Mouse (Mus musculus): ENCODE data around the gene Atp8b4. TPM values are rescaled to one million over a fixed set of nuclear protein-coding genes. Genes with fewer than 3 reads are reported as not detected.

Gene Atp8b4
- polyA plus RNA-seq, 1 experiment from 2014 or later: 0.12 TPM

- Histone ChIP-seq H3K9me3 (no peaks in the 10 kb centered on the region), H3K4me2 (no peak overlapping the region)
- no peak for ATAC-seq (ENCODE audit: low FRiP score, low read depth)
These were observed 159.0 kb downstream of the Atp8b4 start for GRCm38 (mm10) chr2:126341521-126341920.

DNA sequence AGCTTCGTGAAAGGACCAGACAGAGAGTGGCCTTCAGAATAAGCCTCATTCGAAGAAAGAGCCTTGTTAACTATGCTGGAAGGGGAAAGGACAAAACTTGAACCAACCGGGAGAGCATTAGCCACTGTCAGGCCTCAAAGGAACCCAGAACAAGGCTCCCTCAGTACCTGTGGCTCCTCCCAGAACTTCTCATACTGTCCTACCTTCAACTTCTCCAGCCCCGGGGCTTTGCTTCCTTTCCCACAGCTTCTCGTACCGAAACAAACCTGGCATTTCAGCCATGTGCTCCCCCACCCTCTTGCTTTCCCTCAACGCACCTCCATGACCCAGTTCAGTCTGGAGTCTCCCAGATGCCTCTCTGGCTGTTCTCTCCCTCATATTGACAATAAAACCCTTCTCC, 160.3 kb downstream of the Atp8b4 start:
- Histone ChIP-seq H3K27ac (replicated peaks) (no peak overlapping the region), H3K36me3 (no peaks in the 10 kb centered on the region), H3K27me3 (no peaks in the 10 kb centered on the region), H3K9ac (no peak overlapping the region), H3K4me3 (no peak overlapping the region), H3K4me1 (replicated peaks) (no peaks in the 10 kb centered on the region), H3K9me3 (no peaks in the 10 kb centered on the region), H3K4me2 (no peak overlapping the region)
- no peak for ATAC-seq (ENCODE audit: low FRiP score, low read depth)
- WGBS: 84% methylated on average over 7 of the region's 7 CpGs

More at GRCm38 (mm10) chr2:126341521-126341920, 159.0 kb downstream of the Atp8b4 start:
- H3K27me3 ChIP-seq: no peaks in the 10 kb centered on the region
- no peaks in the 10 kb centered on the region for H3K4me1 ChIP-seq (replicated peaks)
- no peaks in the 10 kb centered on the region for H3K36me3 ChIP-seq
- 91% methylated on average over 8 of the region's 8 CpGs for WGBS
- H3K27ac ChIP-seq (replicated peaks): no peak overlapping the region
- no peak overlapping the region for H3K4me3 ChIP-seq
- H3K9ac ChIP-seq: no peak overlapping the region

GRCm38 (mm10) chr2:126339516-126339915, 161.0 kb downstream of the Atp8b4 start:
- 72% methylated on average over 8 of the region's 8 CpGs for WGBS
- ATAC-seq (ENCODE audit: low FRiP score, low read depth): no peak
- H3K9ac ChIP-seq: no peak overlapping the region
- H3K4me2 ChIP-seq: no peak overlapping the region
- H3K36me3 ChIP-seq: no peaks in the 10 kb centered on the region
- H3K9me3 ChIP-seq: no peaks in the 10 kb centered on the region
- H3K4me1 ChIP-seq (replicated peaks): no peaks in the 10 kb centered on the region
- H3K27ac ChIP-seq (replicated peaks): no peak overlapping the region
- no peak overlapping the region for H3K4me3 ChIP-seq
- H3K27me3 ChIP-seq: no peaks in the 10 kb centered on the region

DNA sequence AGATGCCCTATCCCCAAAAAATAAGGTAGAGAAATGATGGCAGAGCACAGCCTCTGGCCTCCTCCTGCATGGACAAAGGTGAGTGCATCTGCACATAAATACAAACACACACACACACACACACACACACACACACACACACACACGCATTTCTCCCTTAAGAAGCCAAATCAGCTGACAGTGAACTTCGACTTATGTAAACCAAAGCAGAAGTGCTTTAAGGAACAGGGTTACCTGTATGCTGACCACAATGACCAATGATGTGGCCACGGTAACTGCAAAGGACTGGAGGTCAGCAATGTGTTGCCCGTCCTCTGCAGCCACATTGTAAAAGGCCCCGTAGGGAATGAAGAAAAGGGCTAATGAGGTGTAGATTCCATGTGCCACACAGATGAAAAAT, 163.3 kb downstream of the Atp8b4 start:
- no peak overlapping the region for H3K27ac ChIP-seq (replicated peaks)
- no peaks in the 10 kb centered on the region for H3K4me1 ChIP-seq (replicated peaks)
- H3K4me2 ChIP-seq: no peak overlapping the region
- H3K9ac ChIP-seq: no peak overlapping the region
- H3K4me3 ChIP-seq: no peak overlapping the region
- H3K9me3 ChIP-seq: no peaks in the 10 kb centered on the region
- no peak for ATAC-seq (ENCODE audit: low FRiP score, low read depth)
- H3K27me3 ChIP-seq: no peaks in the 10 kb centered on the region
- 70% methylated on average over 5 of the region's 5 CpGs for WGBS
- no peaks in the 10 kb centered on the region for H3K36me3 ChIP-seq

- 88% methylated on average over 3 of the region's 3 CpGs for WGBS
- no peak for ATAC-seq (ENCODE audit: low FRiP score, low read depth)
- no peaks in the 10 kb centered on the region for H3K4me1 ChIP-seq (replicated peaks)
- no peak overlapping the region for H3K27ac ChIP-seq (replicated peaks)
- no peak overlapping the region for H3K9ac ChIP-seq
- H3K36me3 ChIP-seq: no peaks in the 10 kb centered on the region
- no peaks in the 10 kb centered on the region for H3K9me3 ChIP-seq
- H3K27me3 ChIP-seq: no peaks in the 10 kb centered on the region
- H3K4me3 ChIP-seq: no peak overlapping the region
- H3K4me2 ChIP-seq: no peak overlapping the region
These were observed 168.7 kb downstream of the Atp8b4 start for GRCm38 (mm10) chr2:126331794-126332193.

DNA sequence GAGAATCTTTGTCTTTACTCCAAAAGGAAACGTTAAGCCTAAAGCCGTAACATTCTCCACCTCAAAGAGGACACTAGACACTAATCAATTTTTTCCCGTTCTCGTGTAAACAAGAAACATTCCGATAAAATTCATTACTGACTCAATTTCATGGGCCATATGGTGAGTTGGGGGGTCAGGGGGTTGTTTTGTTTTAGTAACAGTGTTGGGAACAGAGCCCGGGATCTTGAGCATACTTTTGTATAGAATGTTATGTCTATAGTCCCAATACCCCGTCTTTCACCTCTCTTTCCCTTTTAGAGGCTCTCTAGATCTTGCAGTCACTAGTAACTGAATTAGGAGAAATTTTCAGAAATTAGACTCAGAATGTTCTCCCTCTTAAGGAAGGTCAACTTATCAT, 177.3 kb downstream of the Atp8b4 start:
- H3K9me3 ChIP-seq: no peaks in the 10 kb centered on the region
- H3K4me3 ChIP-seq: no peak overlapping the region
- no peak overlapping the region for H3K4me2 ChIP-seq
- no peaks in the 10 kb centered on the region for H3K27me3 ChIP-seq
- H3K36me3 ChIP-seq: no peaks in the 10 kb centered on the region
- no peak for ATAC-seq (ENCODE audit: low FRiP score, low read depth)
- no peak overlapping the region for H3K9ac ChIP-seq
- H3K27ac ChIP-seq (replicated peaks): no peak overlapping the region
- WGBS: 74% methylated on average over 7 of the region's 7 CpGs
- H3K4me1 ChIP-seq (replicated peaks): no peaks in the 10 kb centered on the region

GRCm38 (mm10) chr2:126322631-126323031, 177.8 kb downstream of the Atp8b4 start:
- H3K27ac ChIP-seq (replicated peaks): no peak overlapping the region
- 83% methylated on average over 15 of the region's 15 CpGs for WGBS

GRCm38 (mm10) chr2:126318071-126318470, 182.4 kb downstream of the Atp8b4 start:
- no peak overlapping the region for H3K4me2 ChIP-seq
- ATAC-seq (ENCODE audit: low FRiP score, low read depth): no peak
- H3K36me3 ChIP-seq: no peaks in the 10 kb centered on the region
- H3K4me3 ChIP-seq: no peak overlapping the region
- no peak overlapping the region for H3K9ac ChIP-seq
- H3K27ac ChIP-seq (replicated peaks): no peak overlapping the region
- no peaks in the 10 kb centered on the region for H3K27me3 ChIP-seq
- no peaks in the 10 kb centered on the region for H3K9me3 ChIP-seq
- no peaks in the 10 kb centered on the region for H3K4me1 ChIP-seq (replicated peaks)
- 91% methylated on average over 6 of the region's 6 CpGs for WGBS

More at GRCm38 (mm10) chr2:126322631-126323031, 177.8 kb downstream of the Atp8b4 start:
- H3K4me1 ChIP-seq (replicated peaks): no peaks in the 10 kb centered on the region
- H3K9me3 ChIP-seq: no peaks in the 10 kb centered on the region
- no peak overlapping the region for H3K4me2 ChIP-seq
- ATAC-seq (ENCODE audit: low FRiP score, low read depth): no peak
- H3K9ac ChIP-seq: no peak overlapping the region
- H3K36me3 ChIP-seq: no peaks in the 10 kb centered on the region
- H3K27me3 ChIP-seq: no peaks in the 10 kb centered on the region
- H3K4me3 ChIP-seq: no peak overlapping the region

- Histone ChIP-seq H3K4me1 (replicated peaks) (no peaks in the 10 kb centered on the region), H3K36me3 (no peaks in the 10 kb centered on the region), H3K9ac (no peak overlapping the region), H3K4me2 (no peak overlapping the region), H3K4me3 (no peak overlapping the region), H3K9me3 (no peaks in the 10 kb centered on the region), H3K27me3 (no peaks in the 10 kb centered on the region), H3K27ac (replicated peaks) (no peak overlapping the region)
- ATAC-seq (ENCODE audit: low FRiP score, low read depth): no peak
- 86% methylated on average over 3 of the region's 3 CpGs for WGBS
These were observed 183.5 kb downstream of the Atp8b4 start for GRCm38 (mm10) chr2:126316942-126317341.

- no peaks in the 10 kb centered on the region for H3K4me1 ChIP-seq (replicated peaks)
- H3K36me3 ChIP-seq: no peaks in the 10 kb centered on the region
- no peaks in the 10 kb centered on the region for H3K9me3 ChIP-seq
- no peak overlapping the region for H3K9ac ChIP-seq
- H3K4me3 ChIP-seq: no peak overlapping the region
- no peak overlapping the region for H3K27ac ChIP-seq (replicated peaks)
- H3K27me3 ChIP-seq: no peaks in the 10 kb centered on the region
- no peak overlapping the region for H3K4me2 ChIP-seq
- no peak for ATAC-seq (ENCODE audit: low FRiP score, low read depth)
- WGBS: 89% methylated on average over 2 of the region's 2 CpGs
These were observed 184.1 kb downstream of the Atp8b4 start for GRCm38 (mm10) chr2:126316346-126316745.

DNA sequence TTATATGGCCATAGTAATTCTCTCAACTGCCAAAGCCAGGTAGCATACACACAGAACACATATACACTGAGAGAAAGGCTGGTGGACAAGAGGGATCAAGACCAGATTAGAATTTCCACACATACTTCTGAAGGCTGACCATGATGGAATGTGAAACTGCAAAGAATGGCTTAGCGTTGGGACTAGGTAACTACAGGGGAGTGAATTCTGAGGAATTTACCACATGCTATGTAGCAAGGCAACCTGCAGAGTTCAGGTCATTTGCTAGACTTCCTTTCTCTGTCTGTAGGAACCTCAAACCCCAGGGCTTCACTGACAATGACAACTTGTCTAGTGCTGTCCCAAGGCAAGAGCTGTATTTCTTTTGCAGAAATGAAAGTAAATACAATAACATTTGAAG, 189.4 kb downstream of the Atp8b4 start:
- H3K4me1 ChIP-seq (replicated peaks): no peaks in the 10 kb centered on the region
- ATAC-seq (ENCODE audit: low FRiP score, low read depth): no peak
- H3K9ac ChIP-seq: no peak overlapping the region
- H3K9me3 ChIP-seq: no peaks in the 10 kb centered on the region
- no peak overlapping the region for H3K27ac ChIP-seq (replicated peaks)
- H3K4me3 ChIP-seq: no peak overlapping the region
- no peaks in the 10 kb centered on the region for H3K27me3 ChIP-seq
- H3K4me2 ChIP-seq: no peak overlapping the region
- 42% methylated on average over 1 of the region's 1 CpGs for WGBS
- no peaks in the 10 kb centered on the region for H3K36me3 ChIP-seq

DNA sequence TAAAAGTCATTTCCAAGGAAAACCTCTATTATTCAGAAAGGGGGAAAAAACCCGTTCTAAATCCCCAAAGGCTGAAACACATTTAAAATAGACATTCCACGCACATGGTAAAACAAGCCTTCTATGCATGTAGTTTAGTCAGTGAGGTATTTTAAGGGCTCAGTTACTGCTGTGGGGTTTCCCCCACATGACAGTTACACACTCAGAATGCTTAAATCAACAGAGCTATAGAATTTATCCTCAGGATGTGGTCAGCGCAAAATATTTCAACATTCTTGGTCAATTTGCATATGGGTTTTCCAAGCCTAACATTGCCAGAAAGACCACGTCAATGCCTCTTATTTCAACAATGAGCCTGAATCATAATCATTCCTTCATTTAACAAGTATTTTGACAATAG, 190.5 kb downstream of the Atp8b4 start:
- H3K9me3 ChIP-seq: no peaks in the 10 kb centered on the region
- no peak overlapping the region for H3K9ac ChIP-seq
- no peaks in the 10 kb centered on the region for H3K27me3 ChIP-seq
- H3K4me3 ChIP-seq: no peak overlapping the region
- H3K27ac ChIP-seq (replicated peaks): no peak overlapping the region
- ATAC-seq (ENCODE audit: low FRiP score, low read depth): no peak
- WGBS: 88% methylated on average over 4 of the region's 4 CpGs
- H3K4me2 ChIP-seq: no peak overlapping the region
- no peaks in the 10 kb centered on the region for H3K4me1 ChIP-seq (replicated peaks)
- no peaks in the 10 kb centered on the region for H3K36me3 ChIP-seq

GRCm38 (mm10) chr2:126304621-126305020, 195.9 kb downstream of the Atp8b4 start:
- Histone ChIP-seq H3K9ac (no peak overlapping the region), H3K36me3 (no peaks in the 10 kb centered on the region), H3K4me3 (no peak overlapping the region), H3K9me3 (no peaks in the 10 kb centered on the region), H3K27me3 (no peaks in the 10 kb centered on the region), H3K27ac (replicated peaks) (no peak overlapping the region), H3K4me1 (replicated peaks) (no peaks in the 10 kb centered on the region), H3K4me2 (no peak overlapping the region)
- 92% methylated on average over 5 of the region's 5 CpGs for WGBS
- no peak for ATAC-seq (ENCODE audit: low FRiP score, low read depth)
